Mouse (Mus musculus) 3134 (cell line): ENCODE results near the gene Cklf.
A peak's percentile ranks its signal among the peaks of the same experiment; 100 is the strongest.

Source experiments
- DNase-seq: peaks from one replicate; pipeline ENCODE4 v3.0.0-alpha.2; 2011; ENCODE audit warnings: low spot score; ENCODE audit not compliant: insufficient read length; ENCODE audit errors: extremely low read depth

Gene Cklf

DNA sequence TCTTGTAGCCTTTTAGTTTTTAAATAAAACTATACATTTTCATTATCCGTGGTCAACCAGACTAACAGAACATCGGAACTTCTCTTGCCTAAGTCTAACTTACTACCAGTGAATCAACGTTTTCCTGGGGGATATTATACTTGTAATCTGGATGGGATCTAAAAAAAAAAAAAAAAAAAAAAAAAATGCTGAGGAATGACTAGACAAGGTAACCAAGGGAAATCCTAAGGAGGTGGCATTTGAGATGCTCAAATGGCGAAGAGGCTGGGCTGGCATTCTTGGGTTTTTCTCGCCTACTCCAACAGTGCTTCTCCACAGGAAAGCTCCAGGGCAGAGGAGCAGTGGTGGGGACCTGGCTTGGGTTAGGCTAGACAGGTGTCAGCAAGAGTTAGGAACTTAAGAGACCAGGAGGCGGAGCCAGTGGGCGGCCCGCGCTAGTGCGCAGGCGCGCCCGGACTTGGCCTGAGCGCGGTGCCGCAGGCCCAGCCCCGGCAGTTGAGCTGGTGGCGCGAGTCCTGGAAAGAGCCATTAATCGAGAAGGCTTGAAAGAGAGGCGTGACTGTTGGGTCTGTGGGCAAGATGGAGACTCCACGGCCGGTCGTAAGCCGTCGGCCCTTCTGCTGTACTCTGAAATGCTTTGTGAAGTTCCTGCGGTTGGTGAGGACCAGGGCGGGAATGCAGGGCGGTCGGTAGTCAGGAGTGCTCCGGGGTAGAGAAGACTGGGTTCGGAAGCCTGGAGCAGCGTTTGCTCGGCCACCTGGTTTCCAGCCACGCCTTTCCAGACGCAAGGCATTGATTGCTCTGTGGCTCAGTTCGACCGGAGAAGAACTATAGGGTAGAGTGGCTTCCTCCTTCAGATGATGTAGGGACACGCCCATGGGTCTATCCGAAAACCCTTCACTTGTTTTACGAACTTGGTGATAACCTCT, at the start of gene Cklf:
TSS of gene Cklf (plus strand) at position 423 of the 929 bp plus-strand sequence.
- DNase-seq, result peak; percentile 99

DNA sequence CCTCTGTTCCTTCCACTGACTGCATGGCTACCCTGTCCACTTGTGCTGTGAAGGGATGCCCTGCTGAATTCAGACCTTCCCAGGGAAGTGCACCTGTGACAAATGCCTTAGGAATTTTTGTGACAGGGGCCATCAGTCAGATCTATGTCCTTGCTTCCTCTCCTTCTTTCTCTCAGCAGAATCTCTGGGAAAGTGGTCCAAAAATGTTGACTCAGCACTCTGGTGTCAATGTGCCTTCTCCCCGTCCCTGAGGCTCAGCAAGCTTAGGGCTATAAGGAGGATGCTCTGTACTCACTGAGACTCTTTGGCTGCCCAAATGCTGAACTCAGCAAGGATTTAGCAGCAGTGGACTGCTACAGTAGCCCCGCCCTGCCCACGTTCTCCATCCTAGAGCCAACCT, 49.0 kb upstream of the Cklf start:
- DNase-seq, result no peak

DNA sequence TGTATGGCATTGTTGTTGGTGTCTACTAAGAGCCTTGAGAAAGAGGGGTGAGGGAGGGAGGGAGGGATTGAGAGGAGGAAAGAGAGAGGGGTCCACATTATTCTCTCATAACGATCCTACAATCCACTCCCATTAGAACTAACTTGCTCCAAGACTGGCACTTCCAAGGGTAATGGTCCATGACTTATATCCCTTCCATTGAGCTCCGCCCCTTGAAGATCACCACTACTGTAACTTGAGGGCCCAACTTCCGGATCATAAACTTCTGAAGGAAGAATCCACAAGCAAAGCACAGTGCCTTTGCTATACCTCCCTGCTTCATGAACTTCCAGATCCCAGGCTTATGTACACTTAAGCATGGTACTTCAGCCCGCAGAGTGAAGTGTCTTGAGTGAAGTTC, 48.3 kb upstream of the Cklf start:
- no peak for DNase-seq

DNA sequence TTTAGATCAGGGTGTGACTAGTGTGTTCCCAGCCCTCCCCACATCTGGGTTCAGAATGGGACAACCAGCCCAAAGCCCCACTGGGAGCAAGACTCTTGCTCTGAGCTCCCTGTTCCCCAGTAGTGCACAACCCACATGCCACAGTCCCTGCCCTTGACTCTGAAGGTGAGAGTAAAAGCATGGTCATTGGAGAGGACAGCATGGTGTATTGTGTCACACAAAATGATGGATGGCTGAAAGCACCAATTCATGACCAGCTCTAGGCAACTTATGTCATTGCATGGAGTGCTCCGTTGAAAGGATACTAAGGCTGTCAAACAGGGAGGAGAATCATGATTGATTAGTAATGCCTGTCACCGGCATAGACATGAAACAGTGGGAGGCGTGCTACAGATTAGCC, 45.4 kb upstream of the Cklf start:
- DNase-seq, result no peak

DNA sequence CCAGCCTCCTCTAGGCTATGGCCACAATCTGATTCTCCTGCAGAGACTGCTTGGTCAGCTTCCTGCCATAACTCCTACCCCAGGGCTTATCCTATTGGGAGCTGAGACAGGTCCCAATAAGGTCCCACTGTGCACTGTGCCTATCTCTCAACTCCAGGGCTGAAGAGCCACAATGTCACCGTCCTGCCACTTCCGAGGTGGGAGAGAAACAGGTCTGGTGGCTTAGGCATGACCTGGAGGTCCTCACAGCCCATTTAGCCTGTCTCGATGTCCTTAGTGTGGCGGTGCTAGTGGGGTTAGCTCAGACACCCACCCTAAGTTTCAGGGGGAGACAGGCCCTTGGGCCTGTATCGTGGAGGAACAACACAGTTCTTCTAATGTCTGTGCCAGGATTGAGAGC, 33.1 kb upstream of the Cklf start:
- no peak for DNase-seq

DNA sequence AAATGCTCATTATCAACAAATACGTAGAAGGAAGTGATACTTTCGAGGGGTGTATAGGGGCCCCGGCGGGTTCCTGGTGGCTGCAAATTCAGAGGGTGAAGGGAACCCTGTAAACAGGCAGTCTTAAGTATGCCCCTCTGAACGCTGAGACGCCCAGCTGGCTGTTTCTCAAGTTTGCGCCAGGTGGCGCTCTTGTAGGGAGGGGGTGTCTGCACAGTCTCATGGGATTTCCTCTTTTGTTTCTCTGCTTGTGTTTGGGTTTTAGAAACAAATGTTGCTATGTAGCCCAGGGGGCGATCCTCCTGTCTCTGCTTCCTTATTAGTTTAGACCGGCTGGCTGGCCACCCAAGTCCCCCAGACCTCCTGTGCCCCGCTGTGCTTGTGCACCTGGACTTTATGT, 31.6 kb upstream of the Cklf start:
- peak; percentile 20 for DNase-seq

DNA sequence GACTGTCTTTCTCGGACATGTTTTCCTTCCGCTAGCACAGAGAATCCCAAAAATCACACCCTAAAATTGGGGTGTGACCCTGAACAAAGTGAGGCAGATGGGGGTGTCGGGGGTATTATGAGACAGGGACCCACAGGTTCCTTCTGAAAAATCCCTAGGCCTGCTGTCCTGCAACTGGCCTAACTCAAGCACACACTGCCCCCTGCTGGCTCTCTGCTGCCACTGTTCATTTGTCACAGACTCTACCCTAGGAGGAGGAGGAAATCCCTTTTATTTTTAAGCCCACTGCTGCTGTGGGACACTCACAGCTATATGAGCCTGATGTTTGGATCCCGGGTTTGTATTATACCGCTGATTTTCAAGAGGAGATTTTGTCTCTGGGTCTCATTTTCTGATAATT, 30.9 kb upstream of the Cklf start:
- no peak for DNase-seq

DNA sequence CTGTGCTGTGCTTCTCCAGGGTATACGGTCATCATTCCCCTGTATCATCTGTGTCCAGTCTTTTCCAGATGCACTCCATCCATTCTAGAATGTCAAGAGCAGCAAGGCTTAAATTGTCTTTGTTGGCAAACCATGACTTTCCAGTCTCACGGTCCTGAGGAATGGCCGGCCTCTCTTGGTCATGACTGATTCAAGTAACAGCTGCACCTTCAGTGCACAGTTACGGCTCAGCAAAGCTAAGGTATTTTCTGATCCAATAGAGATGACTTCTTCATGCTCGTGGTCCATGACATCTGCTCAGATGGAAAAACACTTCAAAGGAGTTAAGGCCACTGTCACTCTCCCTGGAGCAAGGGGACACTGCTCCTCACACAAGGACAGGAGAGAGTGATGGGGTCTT, 23.6 kb upstream of the Cklf start:
- DNase-seq, result no peak

DNA sequence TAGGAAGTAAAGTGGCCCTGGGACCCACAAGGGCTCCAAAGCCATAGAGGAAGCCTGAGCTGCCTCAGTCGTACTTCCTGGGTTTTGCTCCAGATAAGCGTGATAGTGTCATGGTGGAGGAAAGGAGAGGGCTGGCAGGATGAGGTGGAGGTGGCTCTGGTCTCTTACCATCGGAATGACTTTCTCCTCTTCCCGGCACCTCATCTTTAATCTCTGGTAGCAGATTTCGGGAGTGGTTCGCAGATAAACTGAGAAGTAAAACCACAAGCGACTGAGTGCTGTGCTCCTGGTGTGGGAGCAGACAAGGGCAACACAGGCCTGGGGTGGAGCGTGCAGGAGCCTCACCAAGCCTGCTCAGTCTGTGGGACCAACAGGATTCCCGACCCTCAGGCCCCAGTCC, 20.3 kb upstream of the Cklf start:
- no peak for DNase-seq

DNA sequence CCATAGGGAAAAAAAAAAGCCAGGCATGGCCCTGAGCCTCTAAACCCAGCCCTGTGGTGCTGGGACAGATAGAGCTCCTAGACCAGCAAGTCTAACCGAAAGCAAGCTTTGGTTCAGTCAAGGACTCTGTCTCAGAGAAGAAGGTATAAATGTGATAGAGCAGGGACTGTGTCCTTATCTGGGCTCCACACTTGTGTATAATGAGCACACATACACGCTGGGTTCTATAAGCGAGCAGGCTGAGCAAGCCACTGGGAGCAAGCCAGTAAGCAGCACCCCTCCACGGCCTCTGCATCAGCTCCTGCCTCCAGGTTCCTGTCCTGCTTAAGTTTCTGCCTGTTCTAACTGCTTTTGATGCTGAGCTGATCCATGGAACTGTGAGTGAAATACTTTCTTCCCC, 18.6 kb upstream of the Cklf start:
- DNase-seq, result no peak

DNA sequence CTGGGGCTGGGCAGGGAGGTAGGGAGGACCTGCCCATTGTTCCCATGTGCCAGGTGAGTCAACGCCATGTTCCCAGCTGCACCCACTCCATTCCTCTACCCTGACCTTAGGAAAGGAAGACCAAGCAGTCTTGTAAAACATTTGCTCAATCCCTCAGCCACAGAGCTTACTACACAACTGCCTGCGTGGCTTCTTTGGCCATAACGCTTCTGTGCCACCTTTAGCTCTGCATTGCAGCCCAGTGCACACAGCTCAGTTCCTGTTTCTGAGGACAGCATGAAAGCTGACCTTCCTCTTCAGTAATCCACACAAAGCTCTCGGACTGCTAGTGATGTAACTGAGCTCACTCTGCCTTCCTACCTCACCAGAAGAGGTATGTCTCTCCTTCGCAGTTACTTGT, 17.7 kb upstream of the Cklf start:
- no peak for DNase-seq

DNA sequence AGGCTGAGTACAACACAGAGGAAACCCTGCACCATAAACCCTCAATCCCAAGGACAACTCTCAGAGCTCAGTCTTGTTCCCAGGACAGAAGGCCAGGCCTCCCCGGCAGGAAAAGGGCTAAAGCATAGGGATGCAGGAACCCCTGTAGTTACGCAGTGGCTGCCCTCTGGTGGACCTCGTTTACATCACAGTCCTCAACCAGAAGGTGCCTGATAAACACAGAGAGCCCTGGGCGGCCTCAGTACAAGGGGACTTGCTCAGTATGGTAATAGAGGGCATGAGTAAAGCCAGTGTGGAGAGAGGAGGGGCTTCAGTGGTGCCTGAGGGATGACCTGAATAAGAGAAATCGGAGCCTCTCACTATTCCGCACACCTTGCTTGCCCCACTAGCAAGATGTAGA, 16.1 kb upstream of the Cklf start:
- DNase-seq, result no peak

DNA sequence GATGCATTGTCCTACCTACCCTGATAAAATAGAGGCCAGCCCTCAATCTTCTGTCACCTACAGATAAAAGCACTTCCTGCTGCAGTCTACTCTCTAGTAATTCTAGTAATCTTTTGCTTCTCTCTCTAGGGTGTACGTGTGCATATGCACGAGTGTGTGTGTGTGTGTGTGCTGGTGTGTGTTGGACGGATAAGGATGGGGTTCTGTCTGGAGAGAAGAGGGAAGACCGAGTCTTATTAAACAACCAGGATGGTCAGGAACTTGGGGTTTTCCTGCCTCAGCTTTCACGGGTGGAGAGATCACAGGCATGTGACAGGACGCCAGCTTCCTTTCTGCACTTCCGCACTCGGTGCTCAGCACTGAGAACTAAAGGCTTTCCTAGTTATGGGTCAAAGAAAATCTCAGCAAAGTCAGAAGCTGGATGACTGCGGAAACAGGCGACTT, 11.2 kb upstream of the Cklf start:
- no peak for DNase-seq

DNA sequence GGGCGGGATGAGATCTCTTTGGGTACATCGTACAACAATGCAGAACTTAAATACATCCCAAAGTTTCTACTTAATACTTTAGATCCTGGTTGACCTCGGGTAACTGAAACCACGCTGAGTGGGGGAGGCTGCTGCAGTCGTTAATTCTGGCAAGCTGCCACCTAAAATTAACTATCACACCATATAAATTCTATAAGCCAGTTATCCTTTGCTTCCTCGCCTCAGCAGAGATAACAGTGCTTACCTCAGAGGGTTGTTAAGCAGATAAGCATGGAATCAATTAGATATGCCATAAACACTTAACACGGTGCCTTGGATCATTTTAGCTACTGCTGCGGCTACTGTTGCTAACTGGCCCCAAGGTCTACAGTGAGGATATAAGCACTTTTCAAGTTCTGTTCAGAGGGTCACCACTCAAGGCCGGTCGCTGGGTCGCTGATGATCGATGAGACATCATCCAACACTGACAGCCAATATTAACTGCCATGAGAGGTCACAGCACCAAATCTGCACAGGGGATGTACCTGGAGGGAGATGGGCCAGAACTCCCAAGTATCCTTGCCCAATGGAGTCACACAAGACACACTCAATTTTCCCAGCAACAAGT, 8.5 kb upstream of the Cklf start:
- no peak for DNase-seq

DNA sequence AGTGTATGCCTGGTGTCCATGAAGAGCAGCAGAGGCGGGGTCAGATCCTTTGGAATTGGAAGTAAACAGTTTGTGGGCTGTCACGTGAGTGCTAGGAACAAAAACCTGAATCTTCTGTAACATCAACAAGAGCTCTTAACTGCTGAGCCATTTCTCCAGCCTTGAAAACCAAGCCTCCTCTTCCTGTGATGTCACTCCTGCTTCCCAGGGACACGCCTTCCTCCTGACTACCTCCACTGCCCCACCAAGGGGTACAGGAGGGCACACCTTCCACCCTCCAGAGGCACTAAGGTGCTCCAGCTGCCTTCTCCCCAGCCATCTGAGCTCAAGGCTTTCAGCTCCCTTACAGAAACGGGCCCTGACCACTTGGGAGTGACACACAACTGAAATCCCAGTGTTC, 4.0 kb upstream of the Cklf start:
- no peak for DNase-seq

DNA sequence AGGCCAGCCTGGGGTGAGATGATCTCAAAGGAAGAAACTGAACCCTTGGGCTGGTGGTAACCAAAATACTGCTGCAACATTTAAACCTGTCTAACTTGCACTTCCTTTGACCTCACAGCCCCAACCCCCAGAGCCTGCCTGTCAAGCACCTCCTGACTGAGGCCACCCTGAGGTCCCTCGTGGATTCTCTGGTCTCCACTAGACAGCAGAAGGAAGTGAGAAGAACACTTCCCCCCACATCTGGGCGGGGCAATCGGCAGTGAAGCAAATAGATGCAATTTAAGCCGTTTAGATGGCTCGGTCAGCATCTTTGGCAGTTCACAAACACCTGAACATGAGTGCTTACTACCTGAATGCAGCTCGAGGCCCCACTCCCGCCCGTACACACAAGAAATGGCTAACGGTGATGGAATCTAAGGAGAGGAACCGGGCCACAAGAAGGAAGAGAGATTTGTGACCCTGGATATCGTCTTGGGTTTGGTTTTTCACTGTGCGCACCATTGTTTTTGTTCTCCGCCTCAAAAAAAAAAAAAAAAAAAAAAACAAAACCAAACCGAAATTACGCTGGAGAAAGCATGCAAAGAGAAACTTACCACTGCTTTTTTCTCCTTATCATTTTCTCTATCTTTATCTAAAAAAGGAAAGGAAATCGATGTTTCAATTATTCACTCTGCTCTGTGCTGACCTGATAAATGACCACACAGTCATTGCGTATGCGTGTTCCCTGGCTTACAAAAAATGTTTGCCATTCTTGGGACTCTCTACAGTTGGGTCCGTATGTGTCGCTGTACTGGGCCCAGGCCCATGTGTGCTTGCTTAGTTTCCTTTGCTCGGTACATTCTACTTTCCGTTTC, 3.4 kb upstream of the Cklf start:
- DNase-seq, result no peak

DNA sequence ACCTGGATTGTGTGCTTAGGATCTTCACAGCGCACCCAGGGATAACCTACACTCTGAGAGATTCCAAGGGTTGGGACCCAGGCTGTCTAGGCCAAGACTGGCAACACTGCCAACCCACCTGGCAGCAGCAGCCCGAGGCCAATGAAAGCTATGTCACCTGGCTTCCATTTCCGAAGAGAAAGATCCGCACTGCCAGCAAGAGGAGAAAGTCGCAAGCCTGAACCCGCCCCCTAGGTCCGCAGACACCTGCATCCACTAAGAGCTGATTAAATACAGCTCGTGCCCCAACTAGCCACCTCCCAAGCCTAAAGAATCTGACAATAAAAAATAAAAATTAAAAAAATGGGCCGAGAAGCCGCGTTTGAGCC, 2.8 kb upstream of the Cklf start:
- no peak for DNase-seq

DNA sequence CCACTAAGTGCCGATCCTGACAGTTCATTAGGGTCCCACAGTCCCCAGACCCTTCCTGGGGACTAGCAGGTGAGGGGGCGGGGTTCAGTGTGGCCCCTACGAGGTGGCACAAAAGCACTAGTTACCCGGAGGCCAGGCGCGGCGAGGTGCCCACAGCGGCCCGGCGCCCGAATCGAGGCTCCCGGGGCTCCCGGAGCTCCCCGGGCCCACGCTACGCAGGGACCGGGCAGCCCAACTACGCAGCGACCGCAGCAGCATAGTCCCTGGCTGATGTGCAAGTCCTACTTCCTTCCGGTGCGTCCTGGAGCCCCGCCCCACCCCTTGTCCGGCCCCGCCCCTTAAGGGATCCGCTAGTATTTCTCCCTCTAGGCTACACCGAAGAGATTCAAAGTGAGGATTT, 2.4 kb upstream of the Cklf start, which contains the start of gene Tk2:
TSS of gene Tk2 (minus strand) at position 283 of the 400 bp plus-strand sequence.
- DNase-seq, result peak; percentile 85

DNA sequence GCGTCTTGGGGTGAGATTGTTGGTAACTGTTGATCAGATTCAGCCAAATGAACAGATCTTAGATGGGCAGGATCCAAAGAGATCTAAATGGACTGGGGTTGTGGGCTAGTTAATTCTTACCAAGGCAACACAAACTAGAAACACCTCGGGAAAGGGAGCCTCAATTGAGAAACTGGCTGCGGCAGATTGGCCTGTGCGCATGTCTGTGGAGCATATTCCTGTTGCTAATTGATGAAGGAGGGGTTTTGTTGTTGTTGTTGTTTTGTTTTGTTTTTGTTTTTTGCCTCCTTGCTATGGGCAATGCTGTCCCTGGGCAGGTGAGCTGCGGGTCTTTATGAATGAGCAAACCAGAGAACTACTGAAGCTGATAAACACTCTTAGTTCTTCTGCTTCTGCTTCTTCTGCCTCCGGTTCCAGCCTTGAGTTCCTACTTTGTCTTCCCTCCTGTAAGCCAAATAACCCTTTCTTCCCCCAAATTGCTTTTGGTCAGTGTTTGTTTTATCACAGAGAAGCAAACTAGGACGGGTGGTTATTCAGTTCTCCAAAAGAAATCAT, 1.1 kb upstream of the Cklf start:
- no peak for DNase-seq

DNA sequence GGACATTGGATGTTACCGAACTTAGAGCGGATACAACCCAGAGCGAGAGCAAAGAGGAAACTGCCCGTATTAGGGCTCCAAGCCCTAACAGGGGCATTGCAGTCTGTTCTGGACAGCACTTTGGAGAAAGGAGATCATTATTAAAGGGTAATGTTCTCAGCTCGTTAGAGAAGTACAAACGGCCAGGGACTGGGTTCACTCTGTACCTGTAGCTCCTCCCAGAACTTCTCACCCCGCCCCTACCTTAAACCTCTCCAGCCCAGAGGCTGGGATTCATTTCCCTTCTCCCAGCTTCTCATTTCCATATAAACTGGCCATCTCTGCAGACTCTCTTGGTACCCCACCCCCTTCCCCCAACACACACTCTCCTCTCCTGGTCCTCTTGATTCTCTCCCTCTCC, 800 bp downstream of the Cklf start:
- no peak for DNase-seq

DNA sequence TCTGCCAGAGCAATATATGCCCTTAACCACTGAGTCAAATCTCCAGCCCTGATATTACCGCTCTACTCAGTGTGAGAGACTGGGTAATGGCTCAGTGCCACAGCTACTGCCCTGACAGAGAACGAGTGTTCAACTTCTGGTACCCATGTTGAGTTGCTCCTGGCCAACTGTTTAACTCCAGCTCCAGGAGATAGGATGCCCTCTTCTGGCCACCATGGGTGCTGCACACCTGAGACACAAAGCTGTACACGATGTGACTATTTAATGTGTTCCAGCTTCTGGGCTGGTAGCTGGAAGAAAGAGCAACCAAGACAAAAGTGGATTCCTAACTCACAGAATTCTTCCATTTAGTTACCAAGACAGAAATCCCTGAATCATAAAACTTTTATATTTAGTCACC, 2.4 kb downstream of the Cklf start:
- no peak for DNase-seq
